Mouse (Mus musculus) spleen, adult 2 months (tissue): Measurements from ENCODE around the gene Sycn.

Experiments used
- CTCF ChIP-seq: fragments of 200-500 bp; IDR thresholded peaks from 2 replicates; pipeline ENCODE4 v1.5.1; 2011; ENCODE audit warnings: mild to moderate bottlenecking, inconsistent platforms; ENCODE audit not compliant: insufficient read depth, insufficient read length, insufficient replicate concordance; ENCODE audit errors: extremely low read depth
- POLR2A ChIP-seq: fragments of 200-500 bp; IDR thresholded peaks from 2 replicates; pipeline ENCODE4 v1.6.1; 2011; ENCODE audit warnings: low read depth, low read length, inconsistent platforms

DNA sequence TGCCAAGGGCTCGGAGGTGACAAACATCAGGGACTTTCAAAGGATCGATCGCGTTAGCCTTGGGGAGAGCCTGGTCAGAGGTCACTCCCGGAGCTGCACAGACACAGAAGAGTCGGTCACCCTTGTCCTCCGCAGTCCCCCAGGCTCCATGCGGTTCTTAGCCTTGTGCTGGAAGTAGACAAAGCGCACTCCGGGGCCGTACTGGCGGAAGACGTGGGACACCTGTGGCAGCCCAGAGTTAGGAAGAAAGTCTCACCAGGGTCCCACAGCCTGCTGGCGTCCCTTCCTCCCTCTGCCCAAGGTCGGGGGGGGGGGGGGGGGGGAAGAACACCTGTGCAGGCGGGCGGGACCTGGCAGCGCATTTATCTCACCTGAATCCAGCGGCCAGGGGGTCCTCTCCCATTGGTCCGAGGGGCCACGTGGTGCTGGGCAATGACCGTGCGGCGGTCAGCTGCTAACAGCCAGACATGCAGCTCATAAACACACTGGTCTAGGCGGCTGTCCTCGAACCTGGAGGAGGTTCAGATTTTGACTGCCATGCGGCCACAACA is 3.4 kb downstream of the Sycn start:
- TF ChIP-seq POLR2A (no peak), CTCF (no peak)
